Mouse (Mus musculus): ENCODE measurements around the gene B4galnt3.

DNA sequence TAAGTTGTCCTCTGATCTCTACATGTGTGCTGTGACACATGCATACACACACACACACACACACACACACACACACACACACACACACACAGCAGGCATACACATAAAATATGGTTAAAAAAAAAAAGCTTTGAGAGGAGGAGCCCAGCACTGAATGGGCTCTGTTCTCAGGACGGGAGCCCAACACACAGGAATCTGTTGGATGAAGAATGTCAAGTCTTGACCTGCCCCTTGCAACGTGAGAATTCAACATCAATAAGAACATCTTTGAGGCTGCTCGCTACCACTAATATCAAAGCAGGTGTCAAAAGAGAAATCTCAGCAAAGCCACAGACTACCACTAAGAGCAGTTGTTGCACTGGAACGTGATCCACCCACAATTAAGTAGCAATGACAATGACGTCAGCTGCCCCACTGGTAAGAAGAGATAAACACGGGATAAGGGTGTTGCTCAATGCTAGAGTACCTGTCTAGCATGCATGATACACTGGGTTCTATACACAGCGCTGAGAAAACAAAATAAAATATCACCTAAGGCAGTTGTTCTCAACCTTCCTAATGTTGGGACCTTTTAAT lies 17.4 kb downstream of the B4galnt3 start:
- TF ChIP-seq CTCF (IDR thresholded peaks at IDR 0.05; ENCODE audit: low read depth, low read length) (no peak), POLR2A (IDR thresholded peaks at IDR 0.05; ENCODE audit: borderline replicate concordance, low read depth, low read length) (no peak)
